Mouse (Mus musculus) spleen, postnatal 36 days (tissue): ENCODE measurements around the gene Sh2b3.

ENCODE experiments used
- DNase-seq, 2 experiments: peaks; one replicate each; pipeline ENCODE4 v3.0.0; 2022; ENCODE audit warnings: low spot score in 2 of 2, mixed read lengths in 1 of 2

Gene Sh2b3

DNA sequence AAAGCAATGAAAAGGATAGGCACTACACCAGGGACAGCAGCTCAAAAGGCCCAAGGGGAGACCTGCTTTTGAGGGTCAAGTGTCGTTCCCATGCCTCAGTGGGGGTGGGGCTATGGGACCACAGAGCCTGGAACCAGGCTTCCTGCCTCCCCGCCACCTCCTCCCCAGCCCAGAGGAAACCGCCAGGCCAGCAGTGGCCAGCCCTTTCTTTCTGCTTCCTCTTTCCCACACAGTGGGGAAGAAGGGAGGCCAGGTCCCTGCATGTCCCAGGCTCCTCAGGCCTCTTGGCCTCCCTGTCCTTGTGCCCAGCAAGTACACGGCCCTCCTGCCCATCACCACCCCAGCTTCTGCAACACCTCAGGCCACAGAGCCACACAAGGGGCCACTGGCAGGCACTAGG is 13.3 kb downstream of the Sh2b3 start:
- peak in 1 of 2 experiments; percentile 58 for DNase-seq

DNA sequence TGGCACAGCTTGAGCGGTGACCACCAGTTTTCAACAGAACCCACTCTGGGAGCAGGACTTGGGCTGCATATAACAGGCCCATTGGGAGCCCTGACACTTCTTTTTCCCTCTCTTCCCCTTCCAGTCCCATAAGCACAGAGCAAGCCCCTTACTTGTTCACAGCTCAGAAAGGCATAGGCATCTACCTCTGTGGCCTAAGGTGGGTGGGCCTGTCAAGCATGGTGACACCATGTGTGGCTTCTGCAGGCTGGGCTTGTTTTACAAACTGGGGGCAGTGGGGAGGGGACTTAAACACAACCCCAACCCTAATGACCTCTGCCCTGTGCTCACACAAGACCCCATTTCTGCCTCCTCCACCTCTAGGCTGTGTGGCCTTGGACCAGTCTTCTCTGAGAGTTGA is 13.8 kb downstream of the Sh2b3 start:
- DNase-seq = no peak

DNA sequence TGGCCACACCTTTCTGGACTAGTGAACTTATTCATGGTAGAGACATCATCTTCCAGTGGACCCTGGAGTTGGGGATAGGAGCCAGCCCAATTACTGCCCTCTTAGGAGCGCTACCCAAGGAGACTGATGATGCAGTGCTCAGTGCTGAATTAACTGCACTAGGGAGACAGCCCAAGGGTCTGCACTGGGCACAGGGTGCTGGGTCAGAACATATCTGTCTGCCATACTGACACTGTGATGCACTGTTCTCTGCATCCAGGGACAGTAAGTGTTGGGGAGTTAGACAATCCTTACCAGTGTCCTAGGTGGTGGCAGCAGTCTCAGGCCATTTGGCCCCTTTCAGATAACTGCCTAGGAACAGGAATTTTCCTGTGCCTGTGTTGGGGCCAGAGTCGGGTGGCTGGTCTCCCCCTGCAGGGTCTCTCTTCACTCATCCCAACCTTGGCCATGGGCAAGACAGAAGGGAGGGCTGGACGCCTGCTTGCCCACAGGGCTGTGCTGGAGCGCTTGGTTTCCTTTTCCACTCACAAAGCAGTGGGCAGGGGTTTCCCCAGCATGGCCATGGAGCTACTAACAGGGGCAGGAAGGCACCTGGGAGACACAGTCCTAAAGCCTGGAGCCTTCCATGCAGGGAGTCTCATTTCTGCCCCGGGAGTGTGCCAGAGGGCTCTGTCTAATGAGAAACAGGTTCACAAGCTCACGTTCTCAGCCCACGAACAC is 14.5 kb downstream of the Sh2b3 start:
- DNase-seq = no peak

DNA sequence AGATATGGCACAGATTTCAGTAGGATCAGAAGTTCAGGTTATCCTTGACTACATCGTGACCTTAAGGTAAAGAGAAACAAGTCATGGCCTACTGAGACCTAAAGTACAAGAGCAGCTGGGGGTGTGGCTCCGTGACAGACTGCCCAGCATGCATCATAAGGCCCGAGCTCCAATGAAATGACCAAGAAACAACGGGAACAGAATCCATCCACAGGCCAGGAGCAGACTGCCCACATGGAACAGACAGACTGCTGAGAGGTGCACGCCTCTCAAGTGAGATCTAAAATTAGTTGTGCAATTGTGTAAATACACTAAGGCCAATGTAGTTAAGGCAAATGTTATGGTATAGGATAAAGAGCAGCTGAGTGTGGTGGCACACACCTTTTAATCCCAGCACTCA is 15.9 kb downstream of the Sh2b3 start:
- no peak for DNase-seq

DNA sequence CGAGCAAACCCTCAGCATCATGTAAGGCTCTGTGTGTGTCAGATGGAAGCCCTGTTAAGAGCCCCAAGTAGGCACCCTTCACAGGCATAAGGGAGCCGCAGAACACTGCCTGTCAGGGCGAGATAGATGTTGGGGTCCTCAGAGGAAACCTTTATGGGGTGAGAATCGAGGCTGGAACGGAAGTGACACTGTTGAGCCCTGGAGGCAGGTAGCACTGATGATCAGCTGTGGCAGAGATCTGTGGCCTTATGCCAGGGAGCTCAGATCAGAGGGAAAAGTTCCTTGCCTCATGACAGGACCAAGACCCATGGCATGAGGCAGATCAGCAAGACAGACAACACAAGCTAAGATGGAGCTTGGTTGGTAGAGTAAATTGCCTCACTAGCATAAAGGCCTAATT is 16.3 kb downstream of the Sh2b3 start:
- DNase-seq = no peak

DNA sequence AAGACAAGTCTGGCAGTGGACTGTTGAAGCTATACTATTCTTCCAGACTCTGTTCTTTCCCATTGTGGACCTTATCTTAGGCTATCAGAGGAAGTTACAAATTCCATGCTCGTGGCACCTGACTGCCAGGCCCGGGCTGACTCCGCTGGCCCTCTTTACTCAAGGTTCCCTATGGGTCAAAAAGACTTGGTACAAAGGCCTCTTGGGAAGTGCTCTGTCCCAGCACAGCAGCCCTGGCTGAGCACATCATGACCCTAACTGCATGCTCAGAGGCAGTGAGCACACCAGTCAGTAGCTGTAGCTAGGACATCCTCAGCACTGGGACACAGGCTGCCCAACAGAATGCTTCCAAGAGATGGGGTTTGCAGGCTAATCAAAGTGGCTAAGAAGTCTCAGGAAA is 16.8 kb downstream of the Sh2b3 start:
- DNase-seq = no peak

DNA sequence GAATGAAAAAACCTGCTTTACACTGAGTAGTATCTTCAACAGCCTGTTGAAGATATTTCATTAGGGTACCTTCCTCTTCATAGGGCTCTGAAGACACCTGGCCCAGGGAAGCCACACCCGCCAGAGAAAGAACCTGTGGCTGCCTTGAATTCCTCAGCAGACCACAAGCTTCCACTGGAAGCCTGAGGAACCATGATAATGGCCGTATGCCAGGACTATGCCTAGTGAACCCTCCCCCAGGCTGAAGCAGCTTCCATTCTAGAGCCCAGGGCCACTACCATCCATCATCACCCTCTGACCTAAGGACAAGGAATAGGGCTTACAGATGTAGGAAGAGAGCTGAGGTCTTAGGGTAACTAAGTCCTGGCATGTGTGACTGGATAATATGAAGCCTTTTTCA is 17.3 kb downstream of the Sh2b3 start:
- no peak for DNase-seq

DNA sequence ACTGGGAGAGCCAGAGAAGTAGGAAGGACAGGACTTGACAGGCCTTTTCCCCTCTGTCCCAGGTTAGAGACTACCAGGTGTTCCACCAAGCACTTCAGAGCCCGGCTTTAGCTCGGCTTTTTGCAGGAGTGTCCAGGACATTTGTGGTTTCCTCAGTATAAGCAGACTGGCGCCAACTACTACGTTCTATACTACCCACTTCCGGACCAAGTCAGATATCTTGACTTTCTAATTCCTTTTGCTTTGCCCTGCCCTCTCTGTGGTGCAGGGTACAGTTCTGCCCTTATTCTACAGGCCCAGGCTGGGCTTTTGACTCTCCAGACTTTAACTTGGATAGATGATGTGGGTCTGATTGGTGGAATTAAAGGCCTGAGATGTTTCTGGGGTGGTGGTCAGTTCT is 17.9 kb downstream of the Sh2b3 start:
- no peak for DNase-seq

DNA sequence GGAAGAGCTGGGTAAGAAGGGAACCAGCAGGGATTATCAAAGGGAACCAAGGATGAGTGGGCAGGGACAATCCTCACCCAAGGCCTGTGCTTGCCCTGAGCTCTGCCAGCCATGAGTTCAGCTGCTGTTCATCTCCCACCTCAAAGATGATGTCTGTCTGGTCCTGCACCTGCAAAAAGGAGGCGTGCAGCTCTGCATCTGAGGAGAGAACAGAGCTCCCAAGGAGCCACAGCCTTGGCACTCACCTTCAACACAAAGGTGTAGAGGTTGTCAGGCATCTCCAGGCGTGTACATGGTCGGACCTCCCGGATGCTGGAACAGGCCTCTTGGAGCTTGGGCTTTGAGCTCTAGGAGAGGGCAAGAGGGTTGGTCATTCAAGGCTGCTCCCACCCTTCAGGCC is 18.6 kb downstream of the Sh2b3 start:
- DNase-seq = no peak

DNA sequence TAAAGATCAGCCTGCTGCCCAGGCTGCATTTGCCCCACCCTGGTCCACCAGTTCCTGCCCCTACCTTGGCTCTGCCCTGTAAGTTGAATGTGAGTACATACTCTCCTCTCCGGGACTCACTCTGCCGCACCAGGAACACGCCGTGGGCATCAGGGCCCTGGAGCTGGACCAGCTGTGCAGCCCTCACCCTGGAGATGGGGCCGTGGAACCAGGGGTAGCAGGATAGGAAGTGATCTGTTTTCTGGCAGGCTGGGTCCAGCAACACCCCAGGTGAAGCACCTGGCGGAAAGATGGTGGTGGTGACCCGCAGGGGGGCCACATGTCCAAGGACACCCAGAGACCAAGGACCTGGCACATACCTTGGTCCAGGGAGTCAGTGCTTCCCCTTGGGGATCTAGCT is 19.0 kb downstream of the Sh2b3 start:
- no peak for DNase-seq

DNA sequence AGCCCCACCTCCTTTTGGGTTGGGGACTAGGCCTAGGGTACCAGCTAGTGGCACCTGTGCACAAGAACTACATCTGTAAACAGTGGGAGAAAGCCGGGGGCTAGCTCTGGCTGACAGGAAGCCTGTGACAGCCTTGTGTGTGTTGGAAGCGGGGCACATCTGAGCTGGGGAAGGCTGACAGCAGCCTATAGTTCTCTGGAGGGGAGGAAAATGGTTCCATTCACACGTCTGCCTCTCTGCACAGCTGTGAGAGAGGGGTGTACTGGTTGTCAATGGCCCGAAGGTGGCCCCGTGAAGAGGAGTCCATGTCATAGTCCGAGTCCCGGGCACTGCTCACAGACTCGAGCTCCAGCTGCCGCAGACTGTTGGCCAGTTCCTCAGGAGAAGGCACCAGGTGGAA is 19.9 kb downstream of the Sh2b3 start:
- no peak for DNase-seq

DNA sequence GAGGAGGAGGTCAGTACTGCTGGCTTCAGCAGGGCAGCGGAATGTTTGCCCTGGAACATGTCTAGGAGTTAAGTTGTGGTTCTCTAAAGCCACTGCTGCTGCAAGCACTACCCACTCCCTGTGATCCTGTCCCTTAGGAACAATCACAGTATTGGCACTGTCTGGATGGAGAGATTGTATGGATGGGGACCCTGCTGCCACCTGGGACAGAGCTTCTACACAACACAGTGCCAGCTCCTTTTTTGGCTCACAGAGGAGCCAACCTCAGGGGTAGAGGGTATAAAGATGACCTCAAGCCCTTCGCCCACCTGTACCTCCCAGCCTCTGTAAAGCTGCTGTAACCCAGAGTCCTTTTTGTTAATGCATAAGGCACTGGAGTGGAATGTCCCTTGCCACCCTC is 20.8 kb downstream of the Sh2b3 start:
- no peak for DNase-seq

DNA sequence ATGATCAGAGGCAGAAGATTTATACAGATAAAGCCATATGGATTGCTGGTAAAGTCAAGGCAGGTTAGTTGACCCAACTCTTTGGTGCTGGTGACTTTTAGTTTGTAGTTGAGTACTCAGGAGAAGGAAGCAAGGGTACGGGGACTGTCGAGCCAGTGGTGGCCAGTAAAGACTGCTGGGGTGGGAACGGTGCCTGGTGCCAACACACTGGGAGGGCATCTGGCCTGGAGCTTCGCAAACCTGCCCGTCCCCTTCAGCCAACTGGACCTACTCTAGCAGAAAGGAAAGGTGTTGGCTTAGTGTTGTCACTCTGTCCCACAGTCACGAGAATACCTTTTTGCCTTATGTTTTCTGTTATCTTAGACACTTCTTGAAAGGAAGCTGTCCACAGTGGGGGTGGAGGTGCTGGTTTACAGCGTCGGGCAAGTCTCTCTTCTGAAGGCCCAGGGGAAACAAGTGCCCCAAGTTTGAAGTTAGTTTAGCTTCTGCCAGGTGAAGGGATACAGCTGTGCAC is 21.5 kb downstream of the Sh2b3 start:
- DNase-seq = no peak

DNA sequence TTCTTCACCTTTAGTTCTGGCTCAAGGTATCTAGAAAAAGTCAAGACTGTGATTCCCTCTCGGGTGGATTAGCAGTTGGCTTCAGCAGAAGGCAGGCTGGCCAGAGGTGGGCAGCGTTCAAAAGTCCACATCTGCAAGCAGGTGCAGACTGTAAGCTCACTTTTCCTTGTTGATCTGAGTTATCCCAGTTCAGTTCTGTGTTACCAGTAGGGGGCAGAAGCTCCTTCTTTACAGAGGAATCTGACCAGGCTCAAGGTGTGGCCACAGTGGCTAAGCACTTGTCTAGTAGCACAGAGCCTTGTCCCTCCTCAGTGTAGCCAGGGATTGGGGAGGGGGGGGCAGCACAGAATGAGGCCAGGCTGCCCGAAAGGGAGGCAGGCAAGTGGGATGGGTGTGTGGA is 22.4 kb downstream of the Sh2b3 start:
- peak; percentile 73 to 80 for DNase-seq

DNA sequence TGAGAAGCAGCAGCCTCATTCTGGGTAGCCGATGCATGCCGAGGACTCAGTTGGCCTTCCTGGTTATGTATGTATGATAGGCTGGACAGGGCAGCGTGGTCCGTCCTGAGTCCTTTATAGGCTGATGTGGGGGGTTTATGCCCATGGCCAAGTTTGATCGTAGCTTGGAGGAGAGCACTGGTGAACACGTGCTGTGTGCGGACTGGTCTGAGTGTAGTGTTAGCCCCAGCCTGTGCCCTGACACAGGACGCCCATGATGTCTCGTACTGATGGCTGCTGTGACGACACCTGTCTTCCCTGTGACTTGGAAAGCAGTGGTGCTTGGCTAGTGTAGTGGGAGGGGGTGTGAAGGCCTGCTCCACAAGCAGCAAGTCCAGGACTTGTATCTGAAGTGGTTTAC is 23.7 kb downstream of the Sh2b3 start:
- no peak for DNase-seq

DNA sequence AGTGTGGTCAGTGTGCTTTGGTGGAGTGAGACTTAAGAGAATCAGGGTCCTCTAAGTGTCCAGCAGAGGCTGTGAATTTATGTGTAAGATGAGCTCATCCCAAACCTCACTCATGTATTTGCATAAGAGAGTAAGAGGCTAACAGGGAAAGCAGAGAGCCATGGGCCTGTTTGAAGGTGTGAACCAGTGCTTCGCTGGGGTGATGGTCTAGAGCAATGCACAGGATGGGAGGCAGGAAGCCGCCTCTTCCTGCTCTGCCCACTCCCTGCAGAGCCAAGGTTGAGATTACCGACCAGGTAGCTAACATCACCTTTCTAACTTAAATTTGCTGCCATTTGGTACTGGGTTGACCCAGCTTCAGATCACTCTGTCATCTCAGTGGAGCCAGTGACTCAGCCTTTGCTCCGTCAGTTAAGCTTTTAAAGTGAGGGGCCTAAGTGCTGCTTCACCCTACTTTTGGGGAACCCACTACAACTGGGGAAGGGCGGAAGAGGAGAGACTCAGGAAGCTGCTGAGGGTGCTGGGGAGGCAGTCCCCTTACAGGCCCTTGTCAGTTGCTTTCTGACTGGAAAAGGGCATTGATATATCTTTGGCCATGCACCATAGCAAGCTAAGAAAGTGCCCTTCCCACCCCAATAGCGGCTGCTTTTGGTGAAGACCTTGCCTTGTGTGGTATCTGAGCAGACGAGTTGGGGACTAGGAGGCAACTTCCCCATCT is 24.8 kb downstream of the Sh2b3 start:
- DNase-seq = no peak

DNA sequence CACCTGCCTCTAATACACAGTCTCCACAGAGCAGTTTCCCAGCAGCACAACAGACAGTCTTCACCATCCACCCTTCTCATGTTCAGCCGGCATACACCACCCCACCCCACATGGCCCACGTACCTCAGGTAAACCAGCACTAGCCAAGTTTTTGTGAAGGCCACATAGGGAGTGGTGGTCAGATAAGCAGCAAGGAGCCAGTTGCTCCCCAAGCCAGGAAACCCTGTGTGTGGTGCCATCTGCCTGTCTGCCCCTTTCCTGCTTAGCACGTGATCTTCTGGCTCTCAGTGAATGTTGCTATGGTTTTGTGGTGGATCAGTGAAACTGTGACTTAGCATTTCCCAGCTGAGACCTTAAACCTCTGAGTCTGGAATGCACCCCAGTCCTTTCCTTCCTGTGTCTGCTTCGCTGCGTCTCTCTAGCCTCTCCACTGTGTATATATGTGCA is 25.9 kb downstream of the Sh2b3 start:
- no peak for DNase-seq

DNA sequence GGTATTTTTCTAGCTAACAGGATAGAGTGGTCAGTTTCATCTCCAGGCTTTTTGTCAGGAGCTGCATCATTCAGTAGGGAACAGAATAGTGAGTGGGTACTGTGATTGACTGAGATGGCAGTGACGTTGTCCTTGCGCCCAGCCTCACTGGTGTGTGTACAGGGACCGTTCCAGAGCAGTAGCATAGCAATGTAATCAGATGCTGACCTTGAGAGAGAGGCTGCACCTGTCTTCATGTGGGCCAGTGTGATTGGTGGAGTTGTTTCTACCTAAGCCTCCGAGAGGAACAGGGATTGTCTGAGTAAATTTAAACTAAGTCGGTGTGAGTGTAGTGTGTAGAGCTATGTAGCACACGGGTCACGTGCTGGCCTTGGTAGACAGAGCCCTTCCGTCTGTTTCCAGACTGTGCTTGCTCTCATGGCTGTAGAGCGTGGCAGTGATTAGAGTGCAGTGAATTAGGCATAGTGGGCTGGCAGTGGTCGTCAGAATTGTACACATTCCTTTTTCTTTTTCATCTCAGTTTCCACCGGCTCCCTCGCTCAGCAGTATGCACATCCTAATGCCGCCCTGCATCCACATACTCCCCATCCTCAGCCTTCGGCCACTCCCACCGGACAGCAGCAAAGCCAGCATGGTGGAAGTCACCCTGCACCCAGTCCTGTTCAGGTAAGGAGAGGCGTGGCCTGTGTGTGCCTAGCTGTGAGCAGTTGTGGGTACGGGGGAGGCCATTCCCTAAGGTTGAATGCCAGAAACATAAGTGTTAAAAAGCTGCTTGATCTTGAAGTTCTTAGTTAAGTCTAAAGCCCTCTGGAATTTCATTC is 26.9 kb downstream of the Sh2b3 start:
- DNase-seq = no peak

DNA sequence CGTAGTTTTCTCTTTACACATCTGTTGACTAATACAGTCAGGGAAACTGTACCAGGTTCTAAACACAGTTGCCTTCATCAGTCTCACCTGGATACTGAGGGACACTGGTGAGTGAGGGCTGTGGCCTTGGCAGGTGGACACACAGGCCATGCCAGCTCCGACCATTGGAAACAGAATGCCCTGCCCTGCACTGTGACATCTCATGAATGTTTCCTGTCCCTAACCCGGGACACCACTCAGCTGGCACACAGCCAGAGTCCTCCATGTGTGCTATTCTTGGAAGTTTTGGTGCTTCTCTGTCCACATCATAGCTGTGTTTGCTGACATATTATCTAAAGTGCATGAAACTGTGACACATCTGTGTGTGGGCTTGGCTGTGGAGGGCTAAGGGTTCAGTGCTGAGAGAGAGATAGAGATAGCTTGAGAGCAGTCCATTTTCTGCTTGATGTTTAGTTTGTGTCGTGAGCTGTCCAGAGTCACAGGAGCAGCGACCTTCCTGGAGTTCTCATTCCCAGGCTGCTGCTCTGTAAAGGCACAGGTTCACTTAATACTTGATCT is 27.7 kb downstream of the Sh2b3 start:
- DNase-seq = no peak

DNA sequence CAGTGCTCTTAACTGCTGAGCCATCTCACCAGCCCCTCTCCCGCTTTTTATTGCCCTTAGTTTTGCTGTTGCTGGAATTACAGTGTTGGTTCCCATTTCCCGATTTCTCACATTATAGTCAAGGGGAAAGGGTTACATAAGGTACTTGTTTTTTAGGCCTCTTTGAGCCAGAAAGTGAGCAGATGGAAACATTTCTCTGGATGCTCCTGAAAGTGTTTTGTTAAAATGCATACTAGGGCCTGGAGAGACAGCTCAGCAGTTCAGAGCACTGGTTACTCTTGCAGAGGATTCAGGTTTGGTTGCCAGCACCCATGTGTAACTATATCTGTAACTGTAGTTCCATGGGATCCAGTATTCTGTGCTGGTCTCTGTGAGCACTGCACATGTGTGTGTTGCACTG is 29.2 kb downstream of the Sh2b3 start:
- no peak for DNase-seq

DNA sequence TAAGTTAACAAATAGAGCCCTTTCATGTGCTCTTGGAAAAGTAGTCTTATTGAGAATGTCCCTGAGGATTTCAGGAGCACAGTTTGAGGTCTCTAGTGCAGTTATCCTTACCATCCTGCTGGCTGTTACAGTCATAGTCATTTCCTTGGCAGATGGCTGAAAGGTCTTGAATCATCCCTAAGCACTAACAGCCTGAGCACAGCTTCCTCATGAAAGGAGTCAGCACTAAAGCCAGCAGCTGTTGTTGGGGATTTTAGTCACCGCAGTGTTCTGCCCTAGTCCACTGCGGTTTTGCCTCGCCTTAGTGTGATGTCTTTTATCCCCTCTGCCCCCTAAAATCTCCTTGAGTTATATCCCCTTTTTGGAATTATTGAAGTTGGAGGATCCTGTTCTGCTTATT is 30.3 kb downstream of the Sh2b3 start:
- DNase-seq = no peak

DNA sequence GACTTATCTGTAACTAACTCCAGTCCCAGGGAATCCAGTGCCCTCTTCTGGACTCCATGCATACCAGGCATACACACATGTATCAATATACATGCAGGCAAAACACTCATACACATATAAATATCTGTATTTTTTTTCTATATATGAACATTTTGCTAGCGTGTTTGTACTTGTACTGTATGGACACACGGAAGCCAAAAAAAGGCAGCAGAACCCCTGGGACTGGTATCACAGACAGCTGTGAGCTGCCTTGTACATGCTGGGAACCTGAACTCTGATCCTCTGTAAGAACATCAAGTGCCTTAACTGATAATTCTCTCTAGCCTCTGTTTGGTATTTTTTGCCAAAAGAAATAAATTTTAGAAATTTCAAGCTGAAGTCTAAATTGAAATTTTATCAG is 39.0 kb downstream of the Sh2b3 start:
- no peak for DNase-seq
